ENCODE assay signal across 8 mouse cellular contexts in the genomic region with DNA sequence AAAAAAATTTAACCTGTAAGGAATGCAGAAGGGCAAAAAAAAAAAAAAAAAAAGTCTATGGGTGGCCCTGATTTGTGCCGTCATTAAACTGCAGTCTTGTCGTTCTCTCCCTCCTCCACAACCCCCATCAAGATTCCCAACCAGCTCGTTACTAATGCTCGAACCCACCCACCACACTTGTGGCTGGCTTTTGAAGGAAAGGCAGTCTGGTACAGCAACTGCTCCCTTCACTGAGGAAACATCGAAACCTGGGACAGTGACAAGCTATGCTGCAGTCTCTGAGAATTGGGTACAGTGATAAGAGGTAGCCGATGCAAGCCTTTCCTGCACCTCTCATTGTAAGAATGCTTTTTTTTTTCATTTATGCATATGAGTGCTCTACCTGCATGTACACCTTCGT. TPM values are rescaled to one million over a fixed set of nuclear protein-coding genes. Genes with fewer than 3 reads are reported as not detected.
DNase-seq lines count a peak whose midpoint lies in the region; ATAC-seq and TF ChIP-seq lines count a peak whose summit lies in the region.

No protein-coding gene starts in this region.

- H3K4me3 ChIP-seq in heart, embryonic 11.5 days (ENCODE audit: low read depth, low read length): no peak overlapping the region
- no peak overlapping the region for H3K4me3 ChIP-seq in neural tube, embryonic 12.5 days
- H3K4me3 ChIP-seq in layer of hippocampus, adult 2 months: peak overlapping the region; percentile 85
- no peak overlapping the region for H3K4me3 ChIP-seq in stomach, embryonic 15.5 days (replicated peaks)

- no peaks in the 10 kb centered on the region for H3K9me3 ChIP-seq in heart, embryonic 11.5 days (replicated peaks; ENCODE audit: control insufficient read depth, low read length)
- no peaks in the 10 kb centered on the region for H3K9me3 ChIP-seq in neural tube, embryonic 12.5 days
- no peaks in the 10 kb centered on the region for H3K9me3 ChIP-seq in stomach, embryonic 15.5 days

- no peak for DNase-seq in heart, postnatal 25 days (ENCODE audit: low spot score)
- DNase-seq in neural tube, embryonic 10.5 days (ENCODE audit: extremely low spot score, low spot score): no peak
- DNase-seq in layer of hippocampus, adult 2 months (ENCODE audit: low spot score in 2 of 2): peak; percentile 47 to 72
- no peak for DNase-seq in spleen, postnatal 36 days (ENCODE audit: low spot score in 2 of 2)

- intact Hi-C loops in heart, postnatal 25 days (cut with DNase I): loop anchor here (2.0 to 5.0 kb wide), 2 partner anchors 24 to 524 kb away; partner anchors contain the start of genes Coa6 and Rbm34

- H3K4me2 ChIP-seq in heart, embryonic 11.5 days: peak overlapping the region; percentile 68; the same call in 1 of the 2 replicates
- H3K4me2 ChIP-seq in neural tube, embryonic 12.5 days (replicated peaks): no peak overlapping the region
- H3K4me2 ChIP-seq in stomach, embryonic 15.5 days: peak overlapping the region; percentile 79; the same call in 1 of the 2 replicates

- H3K36me3 ChIP-seq in heart, embryonic 11.5 days (ENCODE audit: control insufficient read depth, insufficient read depth, low read length): peaks cover 7% of the 10 kb centered on the region; the same call in 1 of the 2 replicates
- H3K36me3 ChIP-seq in neural tube, embryonic 12.5 days: peaks cover 34% of the 10 kb centered on the region
- peaks cover 8% of the 10 kb centered on the region; the same call in 1 of the 2 replicates for H3K36me3 ChIP-seq in stomach, embryonic 15.5 days

- ATAC-seq in heart, embryonic 11.5 days (replicated peaks; ENCODE audit: insufficient number of reproducible peaks, low FRiP score, low TSS enrichment): no peak
- 0 out of 2 replicates have a peak, but pooled peaks have one; percentile 6 for ATAC-seq in neural tube, embryonic 12.5 days (ENCODE audit: low FRiP score, low read depth)
- no peak for ATAC-seq in stomach, embryonic 15.5 days (ENCODE audit: insufficient read depth, low FRiP score, low read depth)
- no peak for ATAC-seq in megakaryocyte progenitor cell, adult 5-6 weeks (replicated peaks; ENCODE audit: poor library complexity)

- peaks cover 11% of the 10 kb centered on the region for H3K4me1 ChIP-seq in heart, embryonic 11.5 days (ENCODE audit: control insufficient read depth, insufficient read depth, low read length)
- H3K4me1 ChIP-seq in neural tube, embryonic 12.5 days: peaks cover 17% of the 10 kb centered on the region
- peaks cover 18% of the 10 kb centered on the region; the same call in 1 of the 2 replicates for H3K4me1 ChIP-seq in stomach, embryonic 15.5 days

- 77% methylated on average over 7 of the region's 7 CpGs for WGBS in heart, embryonic 11.5 days (ENCODE audit: insufficient replicate concordance)
- 83% methylated on average over 7 of the region's 7 CpGs for WGBS in neural tube, embryonic 12.5 days
- 79% methylated on average over 7 of the region's 7 CpGs for WGBS in stomach, embryonic 15.5 days

- H3K27ac ChIP-seq in heart, embryonic 11.5 days (ENCODE audit: low read depth, low read length): peak overlapping the region; percentile 35; the same call in 1 of the 2 replicates
- no peak overlapping the region for H3K27ac ChIP-seq in neural tube, embryonic 12.5 days
- H3K27ac ChIP-seq in layer of hippocampus, adult 2 months: peak overlapping the region; percentile 98
- no peak overlapping the region for H3K27ac ChIP-seq in stomach, embryonic 15.5 days

- no peaks in the 10 kb centered on the region for H3K27me3 ChIP-seq in heart, embryonic 11.5 days (ENCODE audit: control insufficient read depth, insufficient read depth, low read length)
- no peaks in the 10 kb centered on the region for H3K27me3 ChIP-seq in neural tube, embryonic 12.5 days (replicated peaks)
- no peaks in the 10 kb centered on the region for H3K27me3 ChIP-seq in stomach, embryonic 15.5 days (replicated peaks)

- no peak overlapping the region for H3K9ac ChIP-seq in heart, embryonic 11.5 days (ENCODE audit: low read depth, low read length)
- no peak overlapping the region for H3K9ac ChIP-seq in neural tube, embryonic 12.5 days
- H3K9ac ChIP-seq in stomach, embryonic 15.5 days: no peak overlapping the region; the same call in 1 of the 2 replicates

- no peak for TF ChIP-seq CTCF in layer of hippocampus, adult 2 months (conservative IDR thresholded peaks at IDR 0.05)

RNA-seq across cellular contexts. Expression of gene Tomm20, which starts 0.8 kb away (rescaled TPM):
- polyA plus RNA-seq in heart, embryonic 11.5 days (2014; fragmentation: Nextera tagmentation; extraction: Ambion mirVana): 237 and 242 TPM in 2 replicates
- total RNA-seq in heart, postnatal 25 days (2021): 10 to 100 TPM; 76.2 to 76.4 TPM
- 188 and 189 TPM in 2 replicates for polyA plus RNA-seq in neural tube, embryonic 12.5 days (2016; fragmentation: Nextera tagmentation; extraction: Ambion mirVana)
- total RNA-seq in layer of hippocampus, adult 2 months (2021): 100 to 1,000 TPM; 209 to 214 TPM
- polyA plus RNA-seq in stomach, embryonic 15.5 days (2015; fragmentation: Nextera tagmentation; extraction: Ambion mirVana): 226 and 231 TPM in 2 replicates
- total RNA-seq in megakaryocyte progenitor cell, adult 5-6 weeks (2015): 118 and 141 TPM in 2 replicates
- total RNA-seq in megakaryocyte progenitor cell, adult 5-6 weeks (2017): 182 and 238 TPM in 2 replicates

RNA-seq across cellular contexts. Expression of gene Rbm34, which starts 24.4 kb away (rescaled TPM):
- polyA plus RNA-seq in heart, embryonic 11.5 days (2014; fragmentation: Nextera tagmentation; extraction: Ambion mirVana): 15.6 and 16.0 TPM in 2 replicates
- 1 to 10 TPM; 2.6 to 2.8 TPM for total RNA-seq in heart, postnatal 25 days (2021)
- 29.7 and 33.5 TPM in 2 replicates for polyA plus RNA-seq in neural tube, embryonic 12.5 days (2016; fragmentation: Nextera tagmentation; extraction: Ambion mirVana)
- 10 to 100 TPM; 12.1 to 12.9 TPM for total RNA-seq in layer of hippocampus, adult 2 months (2021)
- polyA plus RNA-seq in stomach, embryonic 15.5 days (2015; fragmentation: Nextera tagmentation; extraction: Ambion mirVana): 24.3 and 26.5 TPM in 2 replicates
- total RNA-seq in megakaryocyte progenitor cell, adult 5-6 weeks (2015): 35.8 and 40.0 TPM in 2 replicates
- total RNA-seq in megakaryocyte progenitor cell, adult 5-6 weeks (2017): 51.6 and 52.3 TPM in 2 replicates

Comparison
In these comparisons a context has a peak if more than half of its experiments do, and no peak if none do; other contexts are left out.
1. H3K27ac ChIP-seq: peak in heart, embryonic 11.5 days (single experiment) and layer of hippocampus, adult 2 months (single experiment); none in neural tube, embryonic 12.5 days (single experiment) and stomach, embryonic 15.5 days (single experiment).
2. DNase-seq: peak in layer of hippocampus, adult 2 months (2 of 2); none in heart, postnatal 25 days (single experiment), neural tube, embryonic 10.5 days (single experiment) and spleen, postnatal 36 days (0 of 2).